Mouse (Mus musculus) MEL (cell line): ENCODE results near the gene Slc2a1. TPM values are rescaled to one million over a fixed set of nuclear protein-coding genes. Genes with fewer than 3 reads are reported as not detected.

ENCODE experiments used
- DNase-seq: peaks from one replicate; pipeline ENCODE4 v3.0.0; 2011; ENCODE audit warnings: low read depth, low spot score
- H3K27ac ChIP-seq: 2 replicates; pipeline ENCODE4 v1.5.1; 2012; ENCODE audit warnings: low read depth, mild to moderate bottlenecking, control low read depth, low read length, moderate library complexity; ENCODE audit not compliant: control insufficient read depth
- H3K27me3 ChIP-seq, 2 experiments: fragments of 150-350 bp in 1 of 2; sonication (generic) in 1 of 2; 2 replicates each; pipeline ENCODE4 v1.6.1; 2012; ENCODE audit warnings: low read length in 2 of 2, mild to moderate bottlenecking in 2 of 2, improper control_type of control experiment in 1 of 2, moderate library complexity in 1 of 2; ENCODE audit not compliant: insufficient read depth in 2 of 2, control insufficient read depth in 1 of 2
- H3K36me3 ChIP-seq, 2 experiments: 2 replicates each; pipeline ENCODE4 v1.6.1; 2012 to 2014; ENCODE audit warnings: low read length in 2 of 2, improper control_type of control experiment in 1 of 2, inconsistent platforms in 1 of 2, mild to moderate bottlenecking in 1 of 2; ENCODE audit not compliant: insufficient read depth in 2 of 2, control insufficient read depth in 1 of 2
- H3K4me1 ChIP-seq, 2 experiments: fragments of 150-350 bp in 1 of 2; sonication (generic) in 1 of 2; 2 replicates each; pipeline ENCODE4 v1.6.1; 2012; ENCODE audit warnings: low read length in 2 of 2, improper control_type of control experiment in 1 of 2, mild to moderate bottlenecking in 1 of 2; ENCODE audit not compliant: insufficient read depth in 2 of 2, control insufficient read depth in 1 of 2
- H3K4me3 ChIP-seq, 2 experiments: fragments of 150-350 bp in 1 of 2; sonication (generic) in 1 of 2; 2 replicates each; pipeline ENCODE4 v1.5.1; 2012; ENCODE audit warnings: low read depth in 2 of 2, low read length in 2 of 2, mild to moderate bottlenecking in 2 of 2, moderate library complexity in 2 of 2, control low read depth in 1 of 2, improper control_type of control experiment in 1 of 2; ENCODE audit not compliant: control insufficient read depth in 1 of 2, insufficient read depth in 1 of 2
- H3K79me2 ChIP-seq: 2 replicates; pipeline ENCODE4 v1.6.1; 2012; ENCODE audit warnings: mild to moderate bottlenecking, low read length, moderate library complexity; ENCODE audit not compliant: control insufficient read depth, poor library complexity, insufficient read depth
- H3K9ac ChIP-seq: 2 replicates; pipeline ENCODE4 v1.6.1; 2012; ENCODE audit warnings: low read depth, mild to moderate bottlenecking, control low read depth, low read length, moderate library complexity; ENCODE audit not compliant: control insufficient read depth, poor library complexity, severe bottlenecking
- H3K9me3 ChIP-seq: fragments of 150-350 bp; sonication (generic); replicated peaks from 2 replicates; pipeline ENCODE4 v1.6.1; 2012; ENCODE audit warnings: mild to moderate bottlenecking, low read length, improper control_type of control experiment, moderate library complexity; ENCODE audit not compliant: insufficient read depth
- BHLHE40 ChIP-seq: IDR thresholded peaks from 2 replicates; pipeline ENCODE4 v1.6.1; 2012; ENCODE audit warnings: low read depth, mild to moderate bottlenecking, inconsistent platforms, low read length, improper control_type of control experiment, borderline replicate concordance
- CHD2 ChIP-seq: IDR thresholded peaks from 2 replicates; pipeline ENCODE4 v1.6.1; 2011; ENCODE audit warnings: low read length, improper control_type of control experiment
- CTCF ChIP-seq, 3 experiments: IDR thresholded peaks in 2 of 3; conservative IDR thresholded peaks in 1 of 3; 2 replicates each; pipeline ENCODE4 v1.5.1; 2011 to 2012; ENCODE audit warnings: low read length in 3 of 3, low read depth in 2 of 3, mild to moderate bottlenecking in 2 of 3, improper control_type of control experiment in 1 of 3, inconsistent platforms in 1 of 3, mixed read lengths in 1 of 3, moderate library complexity in 1 of 3; ENCODE audit not compliant: control insufficient read depth in 1 of 3, insufficient read depth in 1 of 3, poor library complexity in 1 of 3, severe bottlenecking in 1 of 3
- GATA1 ChIP-seq: IDR thresholded peaks from 2 replicates; pipeline ENCODE4 v1.6.1; 2011; ENCODE audit warnings: low read depth, low read length, improper control_type of control experiment
- HCFC1 ChIP-seq: IDR thresholded peaks from 2 replicates; pipeline ENCODE4 v1.6.1; 2012; ENCODE audit warnings: low read depth, mild to moderate bottlenecking, inconsistent platforms, low read length, improper control_type of control experiment, moderate library complexity
- JUND ChIP-seq: IDR thresholded peaks from 2 replicates; pipeline ENCODE4 v1.6.1; 2011; ENCODE audit warnings: low read depth, mild to moderate bottlenecking, improper control_type of control experiment, low read length
- MAZ ChIP-seq: IDR thresholded peaks from 2 replicates; pipeline ENCODE4 v1.6.1; 2012; ENCODE audit warnings: low read depth, mild to moderate bottlenecking, inconsistent platforms, low read length, improper control_type of control experiment
- MXI1 ChIP-seq: IDR thresholded peaks from 2 replicates; pipeline ENCODE4 v1.6.1; 2011; ENCODE audit warnings: mild to moderate bottlenecking, low read depth, low read length, improper control_type of control experiment
- MYC ChIP-seq: IDR thresholded peaks from 2 replicates; pipeline ENCODE4 v1.6.1; 2011; ENCODE audit warnings: low read depth, mild to moderate bottlenecking, low read length, improper control_type of control experiment, moderate library complexity
- SIN3A ChIP-seq: IDR thresholded peaks from 2 replicates; pipeline ENCODE4 v1.6.1; 2012; ENCODE audit warnings: low read length, improper control_type of control experiment, inconsistent platforms
- USF1 ChIP-seq: IDR thresholded peaks from 2 replicates; pipeline ENCODE4 v1.6.1; 2014; ENCODE audit warnings: low read depth, mild to moderate bottlenecking, inconsistent platforms, low read length, improper control_type of control experiment, moderate library complexity
- USF2 ChIP-seq, 2 experiments: IDR thresholded peaks; 2 replicates each; pipeline ENCODE4 v1.6.1; 2011 to 2012; ENCODE audit warnings: improper control_type of control experiment in 2 of 2, low read length in 2 of 2, borderline replicate concordance in 1 of 2, inconsistent platforms in 1 of 2, low read depth in 1 of 2, mild to moderate bottlenecking in 1 of 2; ENCODE audit not compliant: insufficient read depth in 1 of 2
- ZC3H11A ChIP-seq: IDR thresholded peaks from 2 replicates; pipeline ENCODE4 v1.6.1; 2012; ENCODE audit warnings: low read depth, mild to moderate bottlenecking, inconsistent platforms, low read length, improper control_type of control experiment
- ZKSCAN1 ChIP-seq: IDR thresholded peaks from 2 replicates; pipeline ENCODE4 v1.6.1; 2012; ENCODE audit warnings: low read depth, mild to moderate bottlenecking, inconsistent platforms, low read length, improper control_type of control experiment, moderate library complexity
- ZNF384 ChIP-seq: IDR thresholded peaks from 2 replicates; pipeline ENCODE4 v1.6.1; 2012; ENCODE audit warnings: low read depth, mild to moderate bottlenecking, inconsistent platforms, low read length, improper control_type of control experiment
- polyA plus RNA-seq, 2 experiments: library from polyadenylated mRNA; stranded (reverse) in 1 of 2; unstranded in 1 of 2; fragments of >175 nt in 1 of 2; fragments of >200 nt in 1 of 2; gene quantifications; 2 replicates each; pipeline versions ENCODE4 v1.2.1 to v1.2.4; 2012; ENCODE audit warnings: low replicate concordance in 2 of 2, low read depth in 1 of 2; ENCODE audit not compliant: insufficient read length in 2 of 2, insufficient read depth in 1 of 2, missing spikeins in 1 of 2
- total RNA-seq: library from RNA; depleted of rRNA; stranded (reverse); fragments of 300-350 nt; gene quantifications from 2 replicates; pipeline ENCODE4 v1.2.3, GENCODE M21; 2012

Gene Slc2a1
- total and polyA plus RNA-seq, 3 experiments: 15.9 to 99.5 TPM; not detected in 1

DNA sequence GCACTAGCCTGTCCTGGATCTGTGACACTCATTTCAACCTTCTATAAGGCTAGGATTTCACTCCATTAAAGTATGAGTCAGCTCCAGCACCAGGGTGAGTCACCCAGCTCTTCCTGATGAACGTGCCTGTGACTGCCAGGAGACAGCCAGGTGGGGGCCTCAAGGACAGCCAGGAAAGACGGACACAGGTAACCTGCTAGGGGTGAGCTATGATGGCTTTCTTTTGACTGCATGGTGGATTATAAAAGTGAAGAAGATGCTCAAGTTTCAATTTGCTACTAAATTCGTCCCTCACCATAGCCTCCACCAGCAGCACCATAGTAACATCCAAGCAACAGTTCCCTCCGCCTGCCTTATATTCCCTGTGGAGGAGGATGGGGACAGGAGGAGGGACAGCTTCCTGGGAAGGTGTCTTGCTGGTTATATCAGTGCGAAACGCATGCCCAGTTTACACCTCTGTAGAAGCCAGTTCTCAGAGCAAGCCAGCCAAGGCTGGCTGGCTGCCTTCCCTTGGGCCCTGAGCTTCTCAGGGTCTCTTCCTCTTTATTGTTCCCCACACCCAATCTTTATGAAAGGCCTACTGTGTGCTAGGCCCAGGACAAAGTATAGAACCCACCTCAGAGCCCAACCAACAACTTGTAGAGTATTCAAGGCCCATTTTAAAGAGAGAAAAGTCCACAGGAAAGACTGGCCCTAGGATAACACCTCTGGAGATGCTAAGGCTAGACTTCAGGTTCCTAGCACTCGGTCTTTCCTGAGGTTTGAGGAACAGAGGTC is 6.0 kb upstream of the Slc2a1 start:
- Histone ChIP-seq H3K4me3 (no peak overlapping the region), H3K4me1 (peaks cover 0 to 10% of the 10 kb centered on the region in 2 experiments; a peak in 3 of 4 replicates), H3K27ac (no peak overlapping the region)

GRCm38 (mm10) chr4:119104847-119105246 is 3.7 kb upstream of the Slc2a1 start:
- H3K27me3 ChIP-seq: no peaks in the 10 kb centered on the region
- H3K36me3 ChIP-seq: peaks cover 0 to 15% of the 10 kb centered on the region in 2 experiments; a peak in 2 of 4 replicates
- peak; percentile 87 for DNase-seq
- H3K27ac ChIP-seq: no peak overlapping the region; the same call in 1 of the 2 replicates
- H3K79me2 ChIP-seq: peaks cover 7% of the 10 kb centered on the region
- H3K9me3 ChIP-seq: no peaks in the 10 kb centered on the region
- H3K4me1 ChIP-seq: peaks cover 8 to 19% of the 10 kb centered on the region in 2 experiments
- TF ChIP-seq SIN3A (0 out of 2 replicates have a peak, but pooled peaks have one; percentile 46), USF1 (no peak), CTCF (IDR thresholded peaks at IDR 0.05 in 2 of 3, conservative IDR thresholded peaks at IDR 0.05 in 1 of 3; ENCODE audit: control insufficient read depth in 1 of 3, insufficient read depth in 1 of 3, low read depth in 2 of 3, low read length in 3 of 3, poor library complexity in 1 of 3, severe bottlenecking in 1 of 3) (no peak), GATA1 (0 out of 2 replicates have a peak, but pooled peaks have one; percentile 15), HCFC1 (0 out of 2 replicates have a peak, but pooled peaks have one; percentile 42), MYC (no peak), MAZ (peak; percentile 89)
- TF ChIP-seq, all 39 proteins: peak for 4
- peak overlapping the region; percentile 44 for H3K9ac ChIP-seq
- peak overlapping the region; percentile 45 for H3K4me3 ChIP-seq

More for the DNA sequence above, 6.0 kb upstream of the Slc2a1 start:
- Histone ChIP-seq H3K79me2 (no peaks in the 10 kb centered on the region), H3K9ac (no peak overlapping the region), H3K27me3 (no peaks in the 10 kb centered on the region), H3K9me3 (no peaks in the 10 kb centered on the region), H3K36me3 (peaks cover 0 to 10% of the 10 kb centered on the region in 2 experiments; a peak in 2 of 4 replicates)
- TF ChIP-seq ZKSCAN1 (peak; percentile 95), BHLHE40 (no peak), USF2 (IDR thresholded peaks at IDR 0.05; ENCODE audit: borderline replicate concordance in 1 of 2, insufficient read depth in 1 of 2, low read depth in 1 of 2, low read length in 2 of 2) (no peak), GATA1 (no peak), CTCF (IDR thresholded peaks at IDR 0.05 in 2 of 3, conservative IDR thresholded peaks at IDR 0.05 in 1 of 3; ENCODE audit: control insufficient read depth in 1 of 3, insufficient read depth in 1 of 3, low read depth in 2 of 3, low read length in 3 of 3, poor library complexity in 1 of 3, severe bottlenecking in 1 of 3) (no peak), ZNF384 (no peak), MXI1 (no peak), CHD2 (no peak), MAZ (no peak), JUND (0 out of 2 replicates have a peak, but pooled peaks have one; percentile 25), ZC3H11A (no peak)
- DNase-seq: no peak
